In genomic region chrX:99318141-99318540, GRCm38 (mm10) we compare ENCODE assay signal across 11 mouse cellular contexts.
DNase-seq lines count a peak whose midpoint lies in the region; ATAC-seq lines count a peak whose summit lies in the region.
"Had no signal": no experiment of that assay in that cellular context is flagged by ENCODE, and none has a peak within 500 bp of the region (broad histone marks: within the 10 kb centered on the region; RNA-seq: fewer than 3 reads in every experiment).

No protein-coding gene starts in this region.

- DNase-seq in cerebellum, adult 18-20 months, result peak; percentile 7 to 28
- no peak for DNase-seq in cerebellum, adult 11 months
- peak; percentile 51 for DNase-seq in left cerebral cortex, postnatal 4 days
- no peak for DNase-seq in left cerebral cortex, adult 8-10 months (ENCODE audit: low spot score in 2 of 2)
- peak; percentile 35 for DNase-seq in kidney, adult 11 months
- DNase-seq in kidney, postnatal 10 days, result peak; percentile 57
- DNase-seq in heart, postnatal 14 days, result no peak
- DNase-seq: heart, adult 2 months; thymus, postnatal 36 days had no signal

- no peak for ATAC-seq in megakaryocyte progenitor cell, adult 5-6 weeks (replicated peaks; ENCODE audit: poor library complexity)
- ATAC-seq: activated CD4-positive, CD25-positive, alpha-beta regulatory T cell, adult 4 months had no signal

- intact Hi-C loops in left cerebral cortex, postnatal 4 days (cut with DNase I), result no loop called here
- intact Hi-C loops in heart, postnatal 14 days (cut with DNase I), result loop anchor here (5.0 kb wide), 1 partner anchor 91 kb away; no protein-coding TSS in a partner anchor

Comparison
In these comparisons a context has a peak if more than half of its experiments do, and no peak if none do; other contexts are left out.
1. DNase-seq: peak in cerebellum, adult 18-20 months (2 of 2), left cerebral cortex, postnatal 4 days (single experiment), kidney, adult 11 months (single experiment) and kidney, postnatal 10 days (single experiment); none in cerebellum, adult 11 months (single experiment), left cerebral cortex, adult 8-10 months (0 of 2) and heart, postnatal 14 days (0 of 2).